Mouse (Mus musculus) intestine, postnatal 0 days (tissue): Measurements from ENCODE around the gene Ap4b1. TPM values are rescaled to one million over a fixed set of nuclear protein-coding genes. Genes with fewer than 3 reads are reported as not detected.
A peak's percentile ranks its signal among the peaks of the same experiment; 100 is the strongest.

Experiments used
- ATAC-seq: fragments of 200-750 bp; cut with Nextera tagmentation; 2 replicates; pipeline ENCODE4 v1.8.0; 2017; ENCODE audit warnings: mild to moderate bottlenecking, moderate TSS enrichment, moderate library complexity
- H3K27ac ChIP-seq: fragments of 300-500 bp; sonication (generic); 2 replicates; pipeline ENCODE4 v1.5.1; 2014; ENCODE audit warnings: mild to moderate bottlenecking, low read depth, low read length, moderate library complexity
- H3K27me3 ChIP-seq: fragments of 300-500 bp; sonication (generic); replicated peaks from 2 replicates; pipeline ENCODE4 v1.6.1; 2014; ENCODE audit warnings: low read length, mixed read lengths; ENCODE audit not compliant: control insufficient read depth, insufficient read depth
- H3K36me3 ChIP-seq: fragments of 300-500 bp; sonication (generic); 2 replicates; pipeline ENCODE4 v1.6.1; 2014; ENCODE audit warnings: mild to moderate bottlenecking, moderate library complexity; ENCODE audit not compliant: control insufficient read depth, insufficient read depth
- H3K4me1 ChIP-seq: fragments of 300-500 bp; sonication (generic); replicated peaks from 2 replicates; pipeline ENCODE4 v1.6.1; 2014; ENCODE audit warnings: antibody characterized with exemption, low read length, mixed read lengths; ENCODE audit not compliant: control insufficient read depth, insufficient read depth
- H3K4me2 ChIP-seq: fragments of 300-500 bp; sonication (generic); replicated peaks from 2 replicates; pipeline ENCODE4 v1.6.1; 2014; ENCODE audit warnings: low read depth, mild to moderate bottlenecking, moderate library complexity
- H3K4me3 ChIP-seq: fragments of 300-500 bp; sonication (generic); 2 replicates; pipeline ENCODE4 v1.5.1; 2014; ENCODE audit warnings: low read depth, low read length
- H3K9ac ChIP-seq: fragments of 300-500 bp; sonication (generic); 2 replicates; pipeline ENCODE4 v1.6.1; 2014; ENCODE audit warnings: mild to moderate bottlenecking, low read depth, low read length
- H3K9me3 ChIP-seq: fragments of 300-500 bp; sonication (generic); 2 replicates; pipeline ENCODE4 v1.6.1; 2016; ENCODE audit warnings: mixed run types; ENCODE audit not compliant: control insufficient read depth
- CTCF ChIP-seq: sonication (generic); IDR thresholded peaks from 2 replicates; pipeline ENCODE4 v1.5.1; 2016; ENCODE audit warnings: low read depth, mild to moderate bottlenecking, control low read depth, antibody characterized with exemption, moderate library complexity
- WGBS: fragments of 180-500 bp; shearing (Covaris S2); extraction: QIAGEN DNeasy Blood & Tissue Kit; methylation state at CpG from one replicate; pipeline ENCODE4 v1.1.7; 2014; 5-methylcytosine and 5-hydroxymethylcytosine counted together
- polyA plus RNA-seq: library from polyadenylated mRNA; unstranded; fragments of >200 nt; fragmentation: Nextera tagmentation; extraction: Ambion mirVana; gene quantifications from 2 replicates; pipeline ENCODE4 v1.2.1, GENCODE M21; 2015

The Ap4b1 gene
- 12.6 and 12.9 TPM in 2 replicates for polyA plus RNA-seq

- Histone ChIP-seq H3K36me3 (peaks cover 8% of the 10 kb centered on the region), H3K4me3 (peak within 1 kb of the TSS; percentile 64)
- under 1% methylated on average over 62 of the region's 70 CpGs for WGBS
Measured at GRCm38 (mm10) chr3:103808891-103809798, at the start of gene Ap4b1, which contains the start of the genes Dclre1b and Gm43064. Gene Ap4b1, plus strand, starts transcription at chr3:103809520. Gene Dclre1b, minus strand, starts transcription at chr3:103809444. Gene Gm43064, plus strand, starts transcription at chr3:103809573.

GRCm38 (mm10) chr3:103766789-103767188 lies 42.5 kb upstream of the Ap4b1 start:
- Histone ChIP-seq H3K27me3 (no peaks in the 10 kb centered on the region), H3K4me2 (no peak overlapping the region), H3K9ac (no peak overlapping the region), H3K4me3 (no peak overlapping the region), H3K27ac (no peak overlapping the region), H3K4me1 (0 out of 2 replicates have a peak, but pooled peaks cover 4% of the 10 kb centered on the region), H3K36me3 (peaks cover 42% of the 10 kb centered on the region), H3K9me3 (no peaks in the 10 kb centered on the region)
- ATAC-seq: no peak
- 74% methylated on average over 3 of the region's 3 CpGs for WGBS
- no peak for TF ChIP-seq CTCF

More at GRCm38 (mm10) chr3:103808891-103809798, at the start of gene Ap4b1, which contains the start of the genes Dclre1b and Gm43064:
- peak within 1 kb of the TSS; percentile 78 for H3K4me2 ChIP-seq
- H3K4me1 ChIP-seq: no peaks in the 10 kb centered on the region
- peak; percentile 93 for ATAC-seq
- TF ChIP-seq CTCF: peak; percentile 9; the same call in 1 of the 2 replicates
- peak within 1 kb of the TSS; percentile 88 for H3K9ac ChIP-seq
- no peaks in the 10 kb centered on the region for H3K27me3 ChIP-seq
- H3K9me3 ChIP-seq: no peaks in the 10 kb centered on the region
- peak within 1 kb of the TSS; percentile 92 for H3K27ac ChIP-seq

GRCm38 (mm10) chr3:103771531-103772130 lies 37.7 kb upstream of the Ap4b1 start:
- 67% methylated on average over 9 of the region's 9 CpGs for WGBS

GRCm38 (mm10) chr3:103772846-103773245 lies 36.5 kb upstream of the Ap4b1 start:
- TF ChIP-seq CTCF: no peak
- 55% methylated on average over 4 of the region's 4 CpGs for WGBS
- peaks cover 43% of the 10 kb centered on the region for H3K36me3 ChIP-seq
- no peak overlapping the region for H3K27ac ChIP-seq
- H3K27me3 ChIP-seq: no peaks in the 10 kb centered on the region
- ATAC-seq: no peak
- no peak overlapping the region for H3K4me2 ChIP-seq
- 0 out of 2 replicates have a peak, but pooled peaks cover 4% of the 10 kb centered on the region for H3K4me1 ChIP-seq
- H3K9me3 ChIP-seq: no peaks in the 10 kb centered on the region
- H3K9ac ChIP-seq: no peak overlapping the region
- H3K4me3 ChIP-seq: no peak overlapping the region

More at GRCm38 (mm10) chr3:103771531-103772130, 37.7 kb upstream of the Ap4b1 start:
- no peak for ATAC-seq
- no peak overlapping the region for H3K9ac ChIP-seq
- no peak overlapping the region for H3K4me2 ChIP-seq
- H3K4me3 ChIP-seq: no peak overlapping the region
- no peaks in the 10 kb centered on the region for H3K27me3 ChIP-seq
- 0 out of 2 replicates have a peak, but pooled peaks cover 4% of the 10 kb centered on the region for H3K4me1 ChIP-seq
- H3K36me3 ChIP-seq: peaks cover 32% of the 10 kb centered on the region
- TF ChIP-seq CTCF: no peak
- no peak overlapping the region for H3K27ac ChIP-seq
- H3K9me3 ChIP-seq: no peaks in the 10 kb centered on the region

GRCm38 (mm10) chr3:103773508-103773907 lies 35.8 kb upstream of the Ap4b1 start:
- Histone ChIP-seq H3K9me3 (no peaks in the 10 kb centered on the region), H3K27ac (no peak overlapping the region), H3K4me1 (0 out of 2 replicates have a peak, but pooled peaks cover 4% of the 10 kb centered on the region), H3K27me3 (no peaks in the 10 kb centered on the region), H3K36me3 (peaks cover 41% of the 10 kb centered on the region), H3K4me3 (no peak overlapping the region), H3K4me2 (no peak overlapping the region), H3K9ac (no peak overlapping the region)
- ATAC-seq: no peak
- no peak for TF ChIP-seq CTCF
- WGBS: 80% methylated on average over 3 of the region's 3 CpGs

GRCm38 (mm10) chr3:103774009-103774408 lies 35.3 kb upstream of the Ap4b1 start:
- Histone ChIP-seq H3K9me3 (no peaks in the 10 kb centered on the region), H3K4me2 (no peak overlapping the region), H3K27me3 (no peaks in the 10 kb centered on the region), H3K36me3 (peaks cover 37% of the 10 kb centered on the region), H3K4me3 (no peak overlapping the region), H3K27ac (no peak overlapping the region), H3K4me1 (0 out of 2 replicates have a peak, but pooled peaks cover 4% of the 10 kb centered on the region), H3K9ac (no peak overlapping the region)
- no peak for ATAC-seq
- no peak for TF ChIP-seq CTCF
- 87% methylated on average over 15 of the region's 15 CpGs for WGBS
